In the genomic region with DNA sequence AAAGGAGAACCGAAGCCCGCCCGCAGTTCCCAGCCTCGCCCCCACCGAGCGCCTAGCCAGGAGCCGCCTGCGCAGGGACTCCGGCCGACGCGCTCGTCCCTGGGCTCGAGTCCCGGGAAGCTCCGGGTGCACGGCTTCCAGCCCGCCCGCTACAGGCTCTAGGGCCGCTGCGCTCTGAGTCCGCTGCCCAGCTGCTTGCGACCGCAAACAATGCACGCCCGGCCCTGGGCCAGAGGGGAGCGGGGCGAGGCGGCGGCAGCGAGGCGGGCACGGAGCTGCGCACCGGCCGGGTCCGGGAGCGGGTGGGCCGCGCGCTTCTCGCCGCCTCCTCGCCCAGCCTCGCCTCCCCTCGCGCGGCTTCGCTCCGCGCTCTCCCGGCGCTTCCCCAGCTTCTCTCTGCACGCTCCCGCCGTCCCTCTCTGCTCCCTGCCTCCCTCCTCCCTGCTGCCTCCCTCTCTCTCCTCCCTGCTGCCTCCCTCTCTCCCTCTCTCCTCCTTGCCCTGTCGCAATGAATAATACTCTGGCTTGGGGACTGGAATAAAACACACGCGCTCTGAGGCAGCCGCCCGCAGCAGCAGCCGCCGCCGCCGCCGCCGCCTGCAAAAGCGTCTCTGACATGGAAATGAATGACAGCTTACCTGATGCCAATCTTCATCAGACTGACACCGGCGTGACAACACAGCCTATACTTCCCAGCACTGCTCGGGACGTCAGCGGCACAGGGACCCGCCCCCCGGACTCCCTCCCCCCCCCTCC, we compare ENCODE assay signal across 8 mouse cellular contexts. TPM values are rescaled to one million over a fixed set of nuclear protein-coding genes. Genes with fewer than 3 reads are reported as not detected.
DNase-seq lines count a peak whose midpoint lies in the region; ATAC-seq and TF ChIP-seq lines count a peak whose summit lies in the region.

No protein-coding gene starts in this region.

- H3K27ac ChIP-seq in gastrocnemius, adult 2 months: peak overlapping the region; percentile 99
- H3K27ac ChIP-seq in hindbrain, embryonic 14.5 days: peak overlapping the region; percentile 95
- peak overlapping the region; percentile 95 for H3K27ac ChIP-seq in lung, embryonic 16.5 days (ENCODE audit: low read length)

- peak overlapping the region; percentile 94 for H3K4me2 ChIP-seq in hindbrain, embryonic 14.5 days (replicated peaks)
- peak overlapping the region; percentile 96 for H3K4me2 ChIP-seq in lung, embryonic 16.5 days (ENCODE audit: low read depth, low read length)

- peak; percentile 76 for DNase-seq in adipocyte (ENCODE audit: low spot score)
- DNase-seq in cerebellum, postnatal 36 days: peak; percentile 66 to 71
- peak; percentile 85 for DNase-seq in gastrocnemius, adult 2 months
- peak; percentile 87 for DNase-seq in hindbrain, embryonic 14.5 days (ENCODE audit: low spot score)
- DNase-seq in layer of hippocampus, postnatal 14 days (ENCODE audit: low spot score in 2 of 2): peak; percentile 85 to 88
- DNase-seq in ovary, postnatal 36 days (ENCODE audit: low spot score): peak; percentile 77
- no peak for DNase-seq in spleen, postnatal 14 days (ENCODE audit: low spot score in 2 of 2)

- H3K36me3 ChIP-seq in hindbrain, embryonic 14.5 days (replicated peaks; ENCODE audit: control insufficient read depth, insufficient read depth): no peaks in the 10 kb centered on the region
- H3K36me3 ChIP-seq in lung, embryonic 16.5 days (ENCODE audit: control insufficient read depth, insufficient read depth, low read length): no peaks in the 10 kb centered on the region

- H3K27me3 ChIP-seq in hindbrain, embryonic 14.5 days (ENCODE audit: control insufficient read depth, insufficient read depth, low read length): no peaks in the 10 kb centered on the region
- peaks cover 8% of the 10 kb centered on the region for H3K27me3 ChIP-seq in lung, embryonic 16.5 days (ENCODE audit: control insufficient read depth, insufficient read depth, low read depth, low read length)

- peaks cover 33% of the 10 kb centered on the region for H3K4me1 ChIP-seq in hindbrain, embryonic 14.5 days (replicated peaks; ENCODE audit: control insufficient read depth, insufficient read depth, low read length)
- H3K4me1 ChIP-seq in lung, embryonic 16.5 days (replicated peaks; ENCODE audit: control insufficient read depth, insufficient read depth, low read length): peaks cover 10% of the 10 kb centered on the region

- H3K9me3 ChIP-seq in hindbrain, embryonic 14.5 days (ENCODE audit: control insufficient read depth, low read length): no peaks in the 10 kb centered on the region
- no peaks in the 10 kb centered on the region for H3K9me3 ChIP-seq in lung, embryonic 16.5 days (ENCODE audit: control insufficient read depth, low read length)

- no peak for TF ChIP-seq CTCF in gastrocnemius, adult 2 months (IDR thresholded peaks at IDR 0.05)

- peak overlapping the region; percentile 77 for H3K4me3 ChIP-seq in gastrocnemius, adult 2 months
- peak overlapping the region; percentile 90 for H3K4me3 ChIP-seq in hindbrain, embryonic 14.5 days (replicated peaks; ENCODE audit: low read length)
- H3K4me3 ChIP-seq in lung, embryonic 16.5 days (ENCODE audit: low read length): peak overlapping the region; percentile 74

- ATAC-seq in hindbrain, embryonic 14.5 days (ENCODE audit: low FRiP score): peak; percentile 94
- peak; percentile 88 for ATAC-seq in lung, embryonic 16.5 days (ENCODE audit: low read depth)

- intact Hi-C loops in gastrocnemius, adult 2 months (cut with DNase I): loop anchor here (1.0 to 5.0 kb wide), 3 partner anchors 176 to 249 kb away; no protein-coding TSS in a partner anchor

- peak overlapping the region; percentile 92 for H3K9ac ChIP-seq in hindbrain, embryonic 14.5 days
- peak overlapping the region; percentile 91 for H3K9ac ChIP-seq in lung, embryonic 16.5 days (ENCODE audit: low read length)

- WGBS in hindbrain, embryonic 14.5 days: 2% methylated on average over 59 of the region's 75 CpGs
- WGBS in lung, embryonic 16.5 days: under 1% methylated on average over 71 of the region's 75 CpGs

RNA-seq across cellular contexts. Expression of gene Pknox2, which starts 0.4 kb away (rescaled TPM):
- 10 to 100 TPM; 35.4 to 40.7 TPM for total RNA-seq in gastrocnemius, adult 2 months (2021)
- 25.1 and 25.8 TPM in 2 replicates for polyA plus RNA-seq in hindbrain, embryonic 14.5 days (2014; fragmentation: Nextera tagmentation; extraction: Ambion mirVana)
- 10 to 100 TPM; 25.4 to 29.5 TPM for total RNA-seq in layer of hippocampus, postnatal 14 days (2021)
- 11.7 and 12.8 TPM in 2 replicates for polyA plus RNA-seq in lung, embryonic 16.5 days (2015; fragmentation: Nextera tagmentation; extraction: Ambion mirVana)

Comparison
In these comparisons a context has a peak if more than half of its experiments do, and no peak if none do; other contexts are left out.
1. DNase-seq: peak in adipocyte (single experiment), cerebellum, postnatal 36 days (2 of 2), gastrocnemius, adult 2 months (single experiment), hindbrain, embryonic 14.5 days (single experiment), layer of hippocampus, postnatal 14 days (2 of 2) and ovary, postnatal 36 days (single experiment); none in spleen, postnatal 14 days (0 of 2).
2. Peak in every context shown above with its lines, with median percentiles within 50 percentile points of each other: H3K27ac ChIP-seq and H3K4me3 ChIP-seq.